Mouse (Mus musculus) midbrain, embryonic 10.5 days (tissue): ENCODE data around the gene Oit3. TPM values are rescaled to one million over a fixed set of nuclear protein-coding genes. Genes with fewer than 3 reads are reported as not detected.

ENCODE experiments used
- DNase-seq: peaks from one replicate; pipeline ENCODE4 v3.0.0-alpha.2; 2017; ENCODE audit warnings: low spot score
- H3K27ac ChIP-seq: fragments of 300-500 bp; sonication (generic); replicated peaks from 2 replicates; pipeline ENCODE4 v1.5.1; 2016; ENCODE audit warnings: mild to moderate bottlenecking
- H3K27me3 ChIP-seq: fragments of 300-500 bp; sonication (generic); 2 replicates; pipeline ENCODE4 v1.6.1; 2016; ENCODE audit warnings: low read depth, mild to moderate bottlenecking; ENCODE audit not compliant: poor library complexity, severe bottlenecking
- H3K36me3 ChIP-seq: fragments of 300-500 bp; sonication (generic); 2 replicates; pipeline ENCODE4 v1.6.1; 2016; ENCODE audit warnings: mild to moderate bottlenecking, moderate library complexity
- H3K4me1 ChIP-seq: fragments of 300-500 bp; sonication (generic); 2 replicates; pipeline ENCODE4 v1.6.1; 2016
- H3K4me3 ChIP-seq: fragments of 300-500 bp; sonication (generic); 2 replicates; pipeline ENCODE4 v1.5.1; 2016; ENCODE audit warnings: mild to moderate bottlenecking, moderate library complexity
- H3K9me3 ChIP-seq: fragments of 300-500 bp; sonication (generic); replicated peaks from 2 replicates; pipeline ENCODE4 v1.6.1; 2016; ENCODE audit warnings: mild to moderate bottlenecking
- WGBS: fragments of 180-500 bp; shearing (Covaris S2); methylation state at CpG from one replicate; pipeline ENCODE4 v1.1.7; 2016; 5-methylcytosine and 5-hydroxymethylcytosine counted together
- polyA plus RNA-seq: library from polyadenylated mRNA; unstranded; fragments of >200 nt; fragmentation: Nextera tagmentation; extraction: Ambion mirVana; gene quantifications from 2 replicates; pipeline ENCODE4 v1.2.1, GENCODE M21; 2016

Gene Oit3
- polyA plus RNA-seq, 1 experiment from 2014 or later: 1.00 TPM

- Histone ChIP-seq H3K27me3 (no peaks in the 10 kb centered on the region), H3K4me3 (no peak overlapping the region), H3K27ac (no peak overlapping the region), H3K9me3 (no peaks in the 10 kb centered on the region), H3K36me3 (peaks cover 16% of the 10 kb centered on the region; the same call in 1 of the 2 replicates), H3K4me1 (no peaks in the 10 kb centered on the region; the same call in 1 of the 2 replicates)
- WGBS: 83% methylated on average over 2 of the region's 2 CpGs
- no peak for DNase-seq
Measured at GRCm38 (mm10) chr10:59380411-59380821, 61.2 kb downstream of the Oit3 start.

- Histone ChIP-seq H3K4me3 (no peak overlapping the region), H3K9me3 (no peaks in the 10 kb centered on the region), H3K27me3 (no peaks in the 10 kb centered on the region), H3K4me1 (no peaks in the 10 kb centered on the region; the same call in 1 of the 2 replicates), H3K36me3 (peaks cover 17% of the 10 kb centered on the region), H3K27ac (no peak overlapping the region)
- WGBS: 58% methylated on average over 3 of the region's 3 CpGs
- DNase-seq: no peak
Measured at GRCm38 (mm10) chr10:59379927-59380326, 61.7 kb downstream of the Oit3 start.

- WGBS: 90% methylated on average over 4 of the region's 4 CpGs
- Histone ChIP-seq H3K36me3 (peaks cover 29% of the 10 kb centered on the region), H3K27ac (no peak overlapping the region), H3K9me3 (no peaks in the 10 kb centered on the region), H3K4me1 (no peaks in the 10 kb centered on the region; the same call in 1 of the 2 replicates), H3K4me3 (no peak overlapping the region), H3K27me3 (no peaks in the 10 kb centered on the region)
- no peak for DNase-seq
Measured at GRCm38 (mm10) chr10:59378728-59379127, 62.9 kb downstream of the Oit3 start.

DNA sequence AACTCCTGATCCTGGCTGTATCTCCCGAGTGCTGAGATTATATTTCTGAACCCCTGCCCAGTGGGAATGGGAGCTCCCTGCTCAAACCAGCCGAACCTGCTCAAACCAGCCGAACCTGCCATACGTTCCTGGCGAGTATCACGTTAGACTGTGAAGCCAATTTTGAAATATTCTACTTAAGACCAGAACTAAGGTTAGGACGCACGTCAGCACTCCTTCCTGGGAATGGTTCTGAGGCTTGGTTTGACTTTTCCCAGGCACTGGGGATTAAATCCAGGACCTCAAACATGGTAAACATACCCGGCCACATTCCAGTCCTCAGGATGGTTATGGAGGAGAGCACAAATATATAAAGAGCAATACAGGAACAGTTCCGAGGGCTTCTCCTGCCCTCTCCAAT lies 63.7 kb downstream of the Oit3 start:
- H3K36me3 ChIP-seq: peaks cover 37% of the 10 kb centered on the region
- no peak overlapping the region for H3K4me3 ChIP-seq
- DNase-seq: no peak
- H3K9me3 ChIP-seq: no peaks in the 10 kb centered on the region
- H3K4me1 ChIP-seq: no peaks in the 10 kb centered on the region; the same call in 1 of the 2 replicates
- no peaks in the 10 kb centered on the region for H3K27me3 ChIP-seq
- WGBS: 97% methylated on average over 10 of the region's 10 CpGs
- no peak overlapping the region for H3K27ac ChIP-seq

Other genes with a start within 250 kb of the Oit3 start
- gene Sept10, start 219.9 kb downstream of the Oit3 start, polyA plus RNA-seq: 23.6 and 27.7 TPM in 2 replicates
- 13.3 and 15.7 TPM in 2 replicates for gene Sowahc, start 219.8 kb downstream of the Oit3 start, polyA plus RNA-seq
- gene P4ha1, start 118.5 kb downstream of the Oit3 start, polyA plus RNA-seq: 39.6 and 50.9 TPM in 2 replicates
- gene Gm10273, start 46.1 kb downstream of the Oit3 start, polyA plus RNA-seq: 11.5 and 14.1 TPM in 2 replicates
- gene Pla2g12b, start 38.1 kb downstream of the Oit3 start, polyA plus RNA-seq: not detected in 2 replicates
- not detected in 2 replicates for gene Gm10322, start 174.3 kb upstream of the Oit3 start, polyA plus RNA-seq
- gene Mcu, start 174.9 kb upstream of the Oit3 start, polyA plus RNA-seq: 18.5 and 18.6 TPM in 2 replicates